Mouse (Mus musculus) lung, postnatal 14 days (tissue): ENCODE results near the gene Mtif3.
A peak's percentile ranks its signal among the peaks of the same experiment; 100 is the strongest.
"Not testable (repeated sequence)": the region's sequence is repeated elsewhere in the genome, so short reads cannot be mapped to it uniquely, and the experiment has no call there.

Experiments
- DNase-seq: peaks from one replicate; pipeline ENCODE4 v3.0.0; 2021

Gene Mtif3

DNA sequence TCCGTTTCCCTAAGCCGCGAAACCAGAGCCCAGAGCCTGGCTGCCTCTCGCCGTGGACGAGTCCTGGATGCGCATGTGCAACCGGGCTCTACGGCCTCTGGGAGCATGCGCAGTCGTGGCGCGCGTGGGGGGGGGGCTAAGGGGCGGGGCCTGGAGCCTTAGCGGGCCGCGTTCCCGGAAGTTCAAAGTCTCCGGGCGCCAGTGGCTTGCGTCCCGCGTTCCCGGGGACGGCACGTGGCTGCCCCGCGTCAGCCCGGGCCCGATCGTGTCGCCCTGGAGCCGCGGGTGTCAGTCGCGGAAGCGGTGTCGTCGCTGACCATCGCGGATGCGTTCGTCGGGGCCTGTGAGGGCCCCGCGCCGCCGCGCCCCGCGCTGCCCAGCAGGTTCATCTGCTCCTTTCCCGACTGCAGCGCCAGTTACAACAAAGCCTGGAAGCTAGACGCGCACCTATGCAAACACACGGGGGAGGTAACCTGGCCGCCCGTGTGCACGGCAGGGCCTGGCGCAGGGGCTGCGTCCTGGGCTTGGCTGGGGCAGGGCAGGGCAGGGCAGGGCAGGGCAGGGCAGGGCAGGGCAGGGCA lies 15.0 kb downstream of the Mtif3 start, which contains the start of gene Gtf3a:
TSS of gene Gtf3a (plus strand) at position 150 of the 581 bp plus-strand sequence.
- DNase-seq: peak; percentile 83

DNA sequence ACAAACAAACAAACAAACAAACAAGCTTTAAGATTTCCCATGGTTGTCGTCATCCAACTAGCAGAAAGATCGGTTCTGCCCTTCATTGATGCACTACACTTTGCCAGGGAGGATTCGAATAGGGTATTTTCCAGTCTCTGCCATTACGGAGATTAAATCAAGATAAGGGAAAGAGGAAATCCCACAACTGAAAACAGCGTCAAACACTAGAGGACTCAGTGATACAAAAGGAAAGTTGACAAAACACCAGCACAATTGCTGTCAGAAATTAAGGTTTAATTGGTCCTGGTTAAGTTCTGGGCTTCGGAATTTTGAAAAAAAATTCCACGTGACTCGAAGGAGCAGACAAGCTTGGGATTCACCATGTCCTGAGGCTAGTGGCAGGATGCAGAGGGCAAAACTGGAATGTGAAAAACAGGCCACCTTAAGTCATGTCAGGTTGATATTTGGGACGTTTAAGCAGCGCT lies 15.5 kb downstream of the Mtif3 start:
- DNase-seq: no peak

GRCm38 (mm10) chr5:146947497-146947896 lies 16.1 kb downstream of the Mtif3 start:
- DNase-seq: no peak

GRCm38 (mm10) chr5:146946682-146947081 lies 16.9 kb downstream of the Mtif3 start:
- DNase-seq: no peak

DNA sequence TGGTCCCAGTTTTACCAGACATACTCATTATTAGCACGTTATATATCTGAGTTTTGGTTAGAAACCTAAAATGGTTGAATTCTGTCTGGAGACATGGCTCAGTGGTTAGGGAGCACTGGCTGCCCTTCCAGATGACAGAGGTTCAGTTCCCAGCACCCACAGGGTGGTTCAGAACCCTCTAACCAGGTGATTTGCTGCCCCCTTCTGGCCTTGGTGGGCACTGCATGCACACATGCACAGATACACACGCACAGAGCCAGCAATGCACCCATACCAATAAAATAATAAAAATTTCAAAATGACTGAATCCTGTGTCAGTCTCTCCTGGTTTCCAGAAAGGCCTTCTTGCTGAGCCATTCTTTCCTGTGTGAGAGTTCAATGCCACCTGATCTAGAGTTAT lies 19.0 kb downstream of the Mtif3 start:
- no peak for DNase-seq

- DNase-seq: no peak
Observed at GRCm38 (mm10) chr5:146942965-146943364, 20.6 kb downstream of the Mtif3 start.

- not testable (repeated sequence) for DNase-seq
Observed at GRCm38 (mm10) chr5:146941939-146942338, 21.7 kb downstream of the Mtif3 start.

DNA sequence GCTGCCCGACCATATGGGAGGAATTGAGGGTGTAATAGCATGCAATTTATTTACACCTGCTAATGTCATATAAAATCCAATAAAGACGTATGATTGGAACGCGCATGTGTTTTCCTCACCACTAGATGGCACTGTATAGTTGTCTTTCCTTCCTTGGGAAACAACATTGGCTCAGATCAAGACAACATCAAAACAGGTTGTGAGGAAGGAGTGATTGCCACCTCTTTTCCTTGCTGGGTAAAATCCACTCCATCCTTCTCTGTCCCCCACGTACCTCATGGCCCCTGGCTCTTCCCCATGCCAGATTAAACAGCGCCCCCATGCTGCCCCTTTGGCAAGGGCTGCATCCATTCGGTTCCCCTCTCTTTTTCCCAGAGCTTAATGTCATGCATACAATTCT lies 23.4 kb downstream of the Mtif3 start:
- peak; percentile 39 for DNase-seq

GRCm38 (mm10) chr5:146939109-146939796 lies 24.3 kb downstream of the Mtif3 start:
- no peak for DNase-seq

DNA sequence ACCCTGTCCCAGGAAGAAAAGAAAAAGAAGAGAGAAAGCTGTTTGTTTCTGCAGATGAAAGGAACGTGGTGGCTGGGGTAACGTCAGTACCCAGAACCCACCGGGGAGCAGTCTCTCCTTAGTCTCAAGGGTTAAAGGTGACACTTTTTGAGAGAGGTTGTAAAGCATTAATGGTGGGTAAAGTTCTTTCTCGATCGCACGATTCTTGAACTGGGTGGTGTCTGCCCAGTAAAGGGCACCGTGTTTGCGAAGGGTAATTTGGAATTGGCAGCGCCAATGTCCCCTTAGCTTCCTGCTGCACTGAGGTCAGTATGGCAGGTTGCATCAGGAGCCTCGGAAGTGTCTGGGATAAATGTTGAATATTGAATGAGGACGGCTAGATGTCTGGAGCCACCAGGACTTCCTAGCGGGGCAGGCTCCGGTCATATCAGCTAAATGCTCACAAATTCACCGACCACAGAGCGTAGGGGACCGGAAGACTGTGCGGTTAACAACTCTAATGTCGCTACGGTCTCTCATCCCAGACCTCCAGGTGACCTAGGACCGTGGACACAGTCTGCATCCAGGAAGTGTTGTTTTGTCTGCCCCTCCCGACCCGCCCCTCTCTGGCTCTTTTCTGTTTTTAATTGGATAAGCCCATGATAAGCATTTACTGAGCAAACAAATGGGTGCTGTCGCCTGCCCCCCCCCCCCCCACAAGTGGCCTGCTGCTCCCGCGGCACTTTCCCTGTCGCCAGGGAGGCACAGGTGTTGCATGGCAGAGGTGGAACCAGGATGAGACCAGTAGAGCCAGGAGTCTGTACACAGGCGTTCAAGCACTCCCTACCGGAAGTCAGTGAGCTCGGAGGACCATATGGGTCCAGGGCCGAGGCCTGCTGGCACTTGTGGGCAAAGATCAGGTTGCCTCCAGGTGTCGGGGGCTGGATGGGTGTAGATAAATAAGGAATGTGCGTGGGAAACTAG lies 25.8 kb downstream of the Mtif3 start:
- DNase-seq: no peak

DNA sequence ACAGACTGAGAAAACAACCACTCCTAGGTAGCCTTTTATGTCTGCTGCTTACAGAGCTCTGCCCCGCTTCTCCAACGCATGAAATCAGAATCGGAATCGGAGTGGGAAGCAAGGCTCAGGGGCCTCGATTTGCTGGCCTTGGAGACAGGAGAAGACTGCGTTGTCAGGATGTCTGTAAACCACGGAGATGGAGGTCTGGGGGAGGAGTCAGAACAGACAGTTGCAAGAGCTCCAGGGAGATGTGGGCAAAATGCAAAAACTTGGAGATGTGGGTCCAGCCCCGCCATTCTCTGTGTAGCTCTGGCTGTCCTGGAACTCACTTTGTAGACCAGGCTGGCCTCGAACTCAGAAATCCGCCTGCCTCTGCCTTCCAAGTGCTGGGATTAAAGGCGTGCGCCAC lies 30.1 kb downstream of the Mtif3 start:
- no peak for DNase-seq

GRCm38 (mm10) chr5:146931904-146932553 lies 31.6 kb downstream of the Mtif3 start:
- DNase-seq: no peak

- DNase-seq: no peak
Observed at GRCm38 (mm10) chr5:146931422-146931821, 32.2 kb downstream of the Mtif3 start.

- no peak for DNase-seq
Observed at GRCm38 (mm10) chr5:146926673-146927072, 36.9 kb downstream of the Mtif3 start.

DNA sequence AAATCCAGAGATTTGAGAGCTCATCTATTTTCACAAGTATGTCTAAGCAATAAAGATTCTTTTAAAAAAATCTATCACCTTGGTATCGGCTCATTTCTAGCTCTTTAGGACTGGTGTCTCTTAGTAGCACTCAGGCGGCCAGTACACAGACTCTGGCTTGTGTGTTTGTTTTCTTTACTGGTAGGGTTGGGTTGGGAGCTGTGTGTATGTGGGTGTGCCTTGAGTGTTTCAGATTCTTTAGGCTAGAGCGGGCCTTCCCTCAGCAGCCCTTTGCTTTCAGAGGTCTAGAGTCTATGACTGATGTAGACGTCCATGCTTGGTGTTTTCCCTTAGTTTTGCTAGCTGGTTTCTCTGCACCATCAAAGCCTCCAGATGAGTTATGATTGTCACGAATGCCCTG lies 40.1 kb downstream of the Mtif3 start:
- no peak for DNase-seq

DNA sequence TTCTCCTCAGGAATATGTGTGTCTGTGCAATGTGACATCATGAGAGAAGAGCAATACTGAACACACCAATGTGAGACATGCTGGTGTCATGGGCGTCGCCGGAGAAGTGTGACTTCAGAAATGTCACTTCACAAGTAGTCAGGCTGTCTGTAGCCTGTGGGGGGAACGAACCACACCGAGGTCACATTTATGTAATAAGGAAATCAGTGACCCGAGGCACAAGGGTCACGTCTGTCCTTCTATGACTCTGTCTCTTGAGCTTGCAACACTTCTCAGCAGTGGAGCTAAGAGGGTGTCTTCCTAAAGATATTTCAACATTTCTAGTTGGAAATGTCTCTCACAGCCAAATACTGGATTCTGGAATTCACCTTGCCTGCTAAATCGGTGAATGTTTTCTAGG lies 42.4 kb downstream of the Mtif3 start:
- no peak for DNase-seq

GRCm38 (mm10) chr5:146920314-146921161 lies 43.1 kb downstream of the Mtif3 start:
- no peak for DNase-seq

DNA sequence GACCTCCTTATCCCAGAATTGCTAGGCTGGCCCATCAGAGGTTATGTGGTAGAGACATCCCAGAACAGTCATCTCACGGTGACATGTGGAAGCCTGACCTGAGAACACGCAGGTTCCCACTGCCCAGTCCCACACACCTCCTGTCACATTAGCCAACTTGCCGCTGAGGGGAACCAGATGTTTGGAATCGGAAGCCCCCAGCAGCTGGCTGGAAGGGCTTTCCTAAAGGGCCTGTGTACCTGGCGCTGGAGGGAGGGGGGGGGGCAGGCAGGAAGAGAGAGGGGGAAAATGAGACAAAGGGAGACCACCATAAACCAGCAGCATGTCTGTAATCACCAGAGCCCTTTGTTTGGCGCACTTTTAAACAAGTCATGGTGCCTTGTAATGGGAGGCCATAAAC lies 43.7 kb downstream of the Mtif3 start:
- no peak for DNase-seq

DNA sequence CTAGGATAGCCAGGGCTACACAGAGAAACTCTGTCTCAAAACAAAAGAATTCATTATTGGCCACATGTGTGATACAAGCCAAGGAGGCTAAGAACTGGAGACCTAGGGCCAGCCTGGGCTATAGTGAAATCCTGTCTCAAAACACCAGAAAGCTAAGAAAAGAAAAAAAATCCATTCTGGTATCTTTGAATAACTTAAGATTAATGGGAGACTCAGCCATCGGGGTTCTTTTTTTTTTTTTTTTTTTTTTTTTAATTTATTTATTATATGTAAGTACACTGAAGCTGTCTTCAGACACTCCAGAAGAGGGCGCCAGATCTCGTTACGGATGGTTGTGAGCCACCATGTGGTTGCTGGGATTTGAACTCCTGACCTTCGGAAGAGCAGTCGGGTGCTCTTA lies 46.2 kb downstream of the Mtif3 start:
- not testable (repeated sequence) for DNase-seq

DNA sequence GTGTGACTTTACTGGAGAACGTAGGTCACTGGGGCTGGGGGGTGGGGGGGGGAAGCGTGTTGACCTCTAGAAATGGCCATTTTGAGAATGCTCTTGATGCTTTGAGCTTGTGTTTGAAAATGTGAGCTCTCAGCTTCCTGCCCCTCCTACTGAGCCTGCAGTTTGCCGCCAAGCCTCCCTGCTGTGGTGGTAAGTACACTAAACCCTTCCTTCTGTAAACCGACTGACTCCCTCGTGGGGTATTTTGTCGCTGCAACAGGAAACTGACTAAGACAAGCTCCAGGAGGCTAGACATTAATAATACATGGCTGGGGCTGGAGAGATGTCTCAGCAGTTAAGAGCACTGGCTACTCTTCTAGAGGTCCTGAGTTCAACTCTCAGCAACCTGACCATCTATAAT lies 46.8 kb downstream of the Mtif3 start:
- no peak for DNase-seq

DNA sequence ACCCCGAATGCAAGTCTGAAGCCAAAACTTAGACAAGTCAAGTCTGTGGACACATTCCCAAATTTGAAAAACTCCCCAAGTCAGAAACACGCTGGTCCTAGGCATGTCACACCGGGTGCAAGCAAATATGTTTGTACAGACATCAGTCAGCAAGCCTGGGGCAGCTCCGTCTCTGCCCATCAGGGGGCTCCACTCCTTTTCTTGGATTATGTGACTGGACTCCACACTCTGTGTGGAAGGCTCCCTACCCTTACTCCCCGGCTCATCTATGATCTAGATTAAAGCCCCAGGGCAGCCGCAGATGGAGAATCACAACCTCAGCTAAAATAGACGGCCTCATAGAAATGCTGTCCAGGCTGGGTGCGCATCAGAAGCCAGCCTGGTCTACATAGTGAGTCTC lies 47.3 kb downstream of the Mtif3 start:
- DNase-seq: no peak
